Mouse (Mus musculus): Measurements from ENCODE around the gene Brd4.

The Brd4 gene

DNA sequence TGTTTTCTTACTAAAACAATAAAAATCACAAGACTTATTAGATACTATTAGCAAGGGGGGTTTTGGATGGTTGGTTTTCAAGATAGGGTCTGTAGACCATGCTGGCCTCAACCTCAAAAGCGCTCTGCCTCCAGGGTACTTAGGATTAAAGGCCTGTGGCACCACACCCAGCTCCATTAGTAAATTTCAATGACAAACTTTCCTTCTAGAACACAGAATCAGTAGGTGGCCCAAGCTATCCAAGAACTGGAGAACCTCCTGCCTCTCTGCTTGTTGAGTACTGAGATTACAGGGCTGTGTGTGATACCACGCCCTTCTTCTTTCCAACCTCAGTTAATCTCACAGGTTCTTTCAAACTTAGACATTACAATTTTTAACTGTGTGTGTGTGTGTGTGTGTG is 3.4 kb downstream of the Brd4 start:
- no peak for DNase-seq (ENCODE audit: extremely low spot score, low spot score)

DNA sequence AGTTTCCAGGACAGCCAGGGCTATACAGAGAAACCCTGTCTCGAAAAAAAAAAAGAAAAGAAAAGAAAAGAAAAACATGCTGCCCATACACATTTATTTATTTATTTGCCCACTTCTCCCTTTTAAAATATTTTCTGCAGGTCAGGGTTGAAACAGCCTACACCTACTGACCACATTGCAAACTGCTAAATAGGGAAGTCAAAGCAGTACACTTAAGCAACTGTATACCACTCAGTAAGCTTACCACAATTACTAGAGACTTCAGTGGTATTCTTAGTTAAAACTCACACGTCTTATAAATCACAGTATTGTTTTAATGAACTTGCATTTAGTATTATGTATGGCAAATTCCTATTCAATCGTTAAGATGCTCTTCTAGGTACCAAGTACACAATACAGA is 3.9 kb downstream of the Brd4 start:
- DNase-seq (ENCODE audit: extremely low spot score, low spot score): no peak

DNA sequence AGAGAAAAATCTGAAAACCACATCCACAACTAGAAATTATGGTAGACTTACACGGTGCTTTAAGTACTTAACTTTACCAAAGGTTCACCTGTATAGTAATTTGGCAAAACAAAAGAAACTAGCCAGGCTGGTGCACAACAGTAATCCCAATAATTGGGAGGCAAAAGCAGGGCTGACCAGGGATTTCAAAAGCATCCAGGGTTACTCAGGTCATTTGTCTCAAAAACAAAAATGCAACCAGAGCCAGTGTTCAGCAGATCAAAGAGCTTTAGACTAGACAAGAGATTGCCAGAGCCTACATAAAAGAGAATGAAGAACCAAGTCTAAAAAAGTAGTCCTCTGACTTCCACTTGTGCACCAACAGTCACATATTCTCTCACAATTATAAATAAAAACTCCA is 7.3 kb downstream of the Brd4 start:
- DNase-seq (ENCODE audit: extremely low spot score, low spot score): no peak

DNA sequence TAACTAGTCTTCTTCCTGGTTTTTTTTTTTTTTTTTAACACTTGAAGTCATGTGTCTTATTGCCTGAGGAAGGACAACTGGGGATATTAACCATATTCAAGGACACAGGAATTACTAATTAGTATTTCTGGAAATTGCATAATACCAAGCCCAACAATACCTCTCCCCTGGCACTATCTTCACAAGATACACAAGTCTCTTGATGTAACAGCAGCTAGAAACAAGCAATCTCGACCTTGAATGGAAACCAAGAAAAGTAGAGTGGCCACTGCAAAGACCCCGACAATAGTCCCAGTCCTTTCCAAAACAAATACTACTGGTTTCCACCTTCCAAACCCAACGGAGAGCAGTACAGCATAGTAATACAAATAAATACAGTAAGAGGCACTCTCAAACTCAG is 9.0 kb downstream of the Brd4 start:
- no peak for DNase-seq (ENCODE audit: extremely low spot score, low spot score)

DNA sequence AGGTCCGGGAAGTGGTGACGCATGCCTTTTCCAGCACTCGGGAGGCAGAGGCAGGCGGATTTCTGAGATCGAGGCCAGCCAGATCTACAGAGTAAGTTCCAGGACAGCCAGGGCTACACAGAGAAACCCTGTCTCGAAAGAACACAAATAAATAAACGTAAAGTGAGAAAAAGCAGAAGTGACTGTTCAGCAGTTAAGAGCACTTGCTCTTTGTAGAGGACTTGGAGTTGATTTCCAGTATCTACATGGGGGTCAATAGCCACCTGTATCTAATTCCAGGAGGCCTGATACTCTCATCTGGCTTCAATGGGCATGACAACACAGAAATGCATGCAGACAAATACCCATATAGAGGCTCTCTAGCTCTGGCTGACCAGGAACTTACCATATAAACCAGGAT is 15.4 kb downstream of the Brd4 start:
- DNase-seq (ENCODE audit: extremely low spot score, low spot score): no peak

DNA sequence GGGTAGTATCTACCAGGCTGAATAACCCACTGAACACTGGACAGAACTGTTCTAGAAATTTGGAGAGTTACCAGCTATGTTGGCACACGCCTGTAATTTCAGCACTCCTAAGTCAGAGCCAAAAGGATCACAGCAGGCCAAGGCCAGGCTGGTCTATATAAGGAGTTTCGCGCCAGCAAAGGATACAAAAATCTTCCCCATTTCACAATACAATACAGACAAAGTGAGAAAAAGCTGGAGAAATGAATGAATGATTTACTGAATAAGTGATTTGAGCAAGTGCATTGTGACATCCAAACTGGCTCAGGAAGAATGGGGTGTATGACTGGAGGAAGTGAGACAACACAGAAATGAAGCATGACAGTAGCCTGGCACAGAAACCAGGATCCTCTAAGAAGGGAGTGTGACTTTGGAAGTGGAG is 16.0 kb downstream of the Brd4 start:
- no peak for DNase-seq (ENCODE audit: extremely low spot score, low spot score)

DNA sequence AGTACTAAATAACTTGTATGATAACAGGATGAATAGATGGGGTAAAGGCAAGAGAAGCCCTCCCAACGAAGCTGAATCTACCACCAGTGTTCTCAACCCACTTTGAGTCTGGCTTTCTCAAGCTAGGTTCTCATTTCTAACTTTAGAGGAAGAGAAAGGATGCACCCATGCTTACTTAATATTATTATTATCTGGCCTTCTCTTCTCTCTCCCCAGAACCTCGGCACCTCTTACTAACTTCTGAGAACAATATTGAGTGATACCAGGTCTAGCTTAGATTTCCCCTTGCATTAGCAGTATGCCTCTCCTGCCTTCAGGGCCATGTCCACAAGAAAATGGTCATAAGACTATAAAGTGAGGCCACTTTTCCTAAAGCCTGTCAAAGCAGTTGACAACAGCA is 16.4 kb downstream of the Brd4 start:
- DNase-seq (ENCODE audit: extremely low spot score, low spot score): no peak

DNA sequence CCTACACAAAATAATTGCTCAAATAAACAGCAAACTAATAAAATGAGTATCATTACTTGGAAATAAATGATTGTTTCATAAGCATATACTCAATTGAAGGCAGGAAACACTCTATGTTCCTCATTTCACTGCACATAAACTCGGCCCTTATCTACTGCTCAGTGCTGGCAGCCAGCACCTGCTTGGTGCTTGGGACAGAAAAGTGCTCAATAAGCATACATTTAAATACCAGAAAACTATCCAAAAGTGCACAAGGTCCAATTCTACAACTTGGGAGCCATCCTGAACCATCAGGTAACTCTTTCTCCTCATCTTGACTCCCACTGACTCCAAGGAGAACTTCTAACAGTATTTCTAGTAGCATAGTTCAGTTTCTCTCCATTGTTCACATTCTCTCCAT is 16.9 kb downstream of the Brd4 start:
- no peak for DNase-seq (ENCODE audit: extremely low spot score, low spot score)

DNA sequence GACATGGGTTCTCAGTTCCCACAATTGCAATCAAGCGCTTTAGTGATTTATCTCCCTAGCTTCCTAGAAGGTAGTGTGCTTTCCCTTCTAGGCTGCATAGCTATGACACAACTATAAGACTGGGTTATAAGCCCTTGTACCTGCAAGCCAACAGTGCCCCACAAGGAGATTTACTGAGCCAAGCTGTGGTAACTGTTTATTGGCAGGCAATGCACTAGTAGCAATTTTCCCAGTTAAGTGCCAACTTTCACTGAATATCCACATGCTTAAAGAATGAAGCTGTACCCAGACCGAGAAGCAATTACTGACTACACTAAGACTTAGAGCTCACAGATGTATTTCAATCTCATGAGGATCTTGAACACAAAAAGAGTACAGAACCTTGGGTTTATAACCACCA is 20.9 kb downstream of the Brd4 start:
- no peak for DNase-seq (ENCODE audit: extremely low spot score, low spot score)

DNA sequence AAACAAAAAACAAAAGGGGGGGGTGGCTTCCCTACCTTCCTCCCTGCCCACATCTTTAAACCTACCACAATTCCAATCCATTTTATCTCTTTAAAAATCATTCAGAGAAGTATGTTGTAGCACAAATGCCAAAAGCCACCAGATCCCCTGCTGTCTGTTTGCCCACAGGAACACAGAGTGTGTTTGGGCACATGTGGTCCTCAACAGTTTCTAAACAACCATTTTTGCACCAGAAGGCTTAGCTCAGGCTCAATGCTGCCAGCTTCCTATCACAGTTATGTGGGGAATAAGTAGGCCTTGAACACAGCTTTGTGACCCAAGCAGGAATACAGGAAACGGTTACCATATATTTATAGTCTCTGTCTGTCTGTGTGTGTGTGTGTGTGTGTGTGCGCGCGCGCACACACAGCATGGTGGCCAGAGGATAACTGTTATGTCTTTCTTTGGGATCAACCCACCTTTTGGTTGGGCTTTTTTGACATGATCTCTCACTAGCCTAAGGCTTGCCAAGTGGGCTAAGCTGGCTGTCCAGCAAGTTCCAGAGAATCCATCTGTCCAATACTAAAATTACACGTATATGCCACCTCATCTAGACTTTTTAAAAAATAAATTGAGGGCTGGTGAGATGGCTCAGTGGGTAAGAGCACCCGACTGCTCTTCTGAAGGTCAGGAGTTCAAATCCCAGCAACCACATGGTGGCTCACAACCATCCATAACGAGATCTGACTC is 21.5 kb downstream of the Brd4 start:
- no peak for DNase-seq (ENCODE audit: extremely low spot score, low spot score)

DNA sequence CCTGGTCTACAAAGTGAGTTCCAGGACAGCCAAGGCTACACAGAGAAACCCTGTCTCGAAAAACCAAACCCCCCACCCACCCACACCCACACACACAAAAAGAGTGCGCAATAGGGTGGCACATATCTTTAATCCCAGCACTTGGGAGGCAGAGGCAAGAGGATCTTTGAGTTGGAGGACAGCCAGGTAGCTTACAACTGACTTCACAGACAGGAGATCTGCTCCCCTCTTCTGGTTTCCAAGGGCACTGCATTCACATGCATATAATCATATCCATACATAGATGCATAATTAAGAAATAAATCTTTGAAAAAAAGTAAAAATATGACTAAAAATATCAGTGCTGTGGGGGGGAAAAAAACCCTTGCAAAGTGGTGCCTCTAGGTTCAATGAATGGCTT is 25.7 kb downstream of the Brd4 start:
- no peak for DNase-seq (ENCODE audit: extremely low spot score, low spot score)

DNA sequence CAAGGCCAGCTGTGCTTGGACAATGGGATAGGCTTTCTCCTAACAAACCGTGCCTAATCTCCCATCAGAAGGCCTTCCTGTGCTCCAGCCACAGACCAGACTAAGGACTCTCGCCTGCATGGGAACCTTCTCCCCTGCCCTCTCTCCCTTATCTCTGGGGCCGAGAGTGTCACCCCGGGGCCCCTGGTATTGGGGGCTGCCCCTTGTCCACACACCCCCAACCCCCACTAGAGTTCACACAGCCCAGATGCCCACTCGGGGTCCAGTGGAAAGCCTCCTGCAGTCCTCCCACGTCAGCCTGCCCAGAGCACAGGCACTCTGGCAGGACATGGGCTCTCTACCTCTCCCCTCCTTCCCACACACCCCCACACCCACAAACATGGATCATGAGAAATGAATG is 26.6 kb downstream of the Brd4 start:
- DNase-seq (ENCODE audit: extremely low spot score, low spot score): no peak

DNA sequence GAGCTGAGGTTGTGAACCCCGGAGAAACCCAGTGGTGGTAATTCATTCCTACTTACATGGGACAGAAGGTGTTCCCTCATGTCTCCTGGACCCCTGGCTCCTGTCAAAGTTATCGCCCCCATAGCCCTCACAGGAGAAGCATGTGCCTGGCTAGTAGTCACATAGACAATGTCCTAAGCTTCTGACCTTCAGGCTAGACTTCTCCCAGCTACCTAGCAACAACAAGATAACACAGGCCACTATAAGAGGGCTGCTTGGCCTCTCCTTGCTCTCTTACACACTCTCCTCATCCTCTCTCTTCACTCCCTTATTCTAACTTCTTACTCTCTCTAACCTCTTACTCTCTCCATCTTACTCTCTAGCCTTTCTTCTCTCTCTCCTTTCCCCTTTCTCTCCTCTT is 27.1 kb downstream of the Brd4 start:
- DNase-seq (ENCODE audit: extremely low spot score, low spot score): no peak

DNA sequence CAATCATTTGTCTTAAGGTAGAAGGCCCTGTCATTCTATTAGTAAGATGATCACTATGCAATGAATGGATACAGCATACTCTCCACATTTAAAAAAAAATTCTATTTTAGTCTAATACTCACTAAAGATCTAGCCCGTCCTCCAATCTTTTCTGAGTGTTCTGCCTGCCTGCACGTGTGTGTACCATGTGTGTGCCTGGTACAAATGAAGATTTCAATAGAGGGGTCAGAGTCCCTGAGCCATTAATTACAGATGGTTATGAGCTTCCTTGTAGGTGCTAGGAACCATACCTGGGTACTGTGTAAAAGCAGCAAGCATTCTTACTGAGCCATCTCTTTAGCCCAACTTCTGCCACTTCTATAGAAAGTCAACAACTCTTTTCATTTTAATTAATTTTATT is 27.6 kb downstream of the Brd4 start:
- DNase-seq (ENCODE audit: extremely low spot score, low spot score): no peak

DNA sequence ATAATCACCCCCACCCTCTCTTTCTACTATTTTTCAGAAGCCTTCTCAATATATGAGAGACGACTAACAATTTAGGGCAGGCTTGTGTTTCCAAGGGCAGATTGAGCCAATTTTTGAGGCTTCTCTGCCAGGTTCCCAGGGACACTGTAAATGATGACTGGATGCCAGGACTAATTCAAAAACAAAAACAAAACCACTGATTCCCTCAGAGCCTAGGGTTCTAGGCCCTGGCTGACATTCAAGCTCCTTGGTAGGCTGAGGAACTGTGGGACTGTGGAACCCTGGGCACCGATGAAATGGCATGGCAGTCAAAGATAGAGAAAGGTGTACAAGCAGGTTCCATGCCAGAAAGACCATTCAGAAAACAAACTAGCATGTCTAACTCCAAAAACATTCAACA is 31.3 kb downstream of the Brd4 start:
- no peak for DNase-seq (ENCODE audit: extremely low spot score, low spot score)

DNA sequence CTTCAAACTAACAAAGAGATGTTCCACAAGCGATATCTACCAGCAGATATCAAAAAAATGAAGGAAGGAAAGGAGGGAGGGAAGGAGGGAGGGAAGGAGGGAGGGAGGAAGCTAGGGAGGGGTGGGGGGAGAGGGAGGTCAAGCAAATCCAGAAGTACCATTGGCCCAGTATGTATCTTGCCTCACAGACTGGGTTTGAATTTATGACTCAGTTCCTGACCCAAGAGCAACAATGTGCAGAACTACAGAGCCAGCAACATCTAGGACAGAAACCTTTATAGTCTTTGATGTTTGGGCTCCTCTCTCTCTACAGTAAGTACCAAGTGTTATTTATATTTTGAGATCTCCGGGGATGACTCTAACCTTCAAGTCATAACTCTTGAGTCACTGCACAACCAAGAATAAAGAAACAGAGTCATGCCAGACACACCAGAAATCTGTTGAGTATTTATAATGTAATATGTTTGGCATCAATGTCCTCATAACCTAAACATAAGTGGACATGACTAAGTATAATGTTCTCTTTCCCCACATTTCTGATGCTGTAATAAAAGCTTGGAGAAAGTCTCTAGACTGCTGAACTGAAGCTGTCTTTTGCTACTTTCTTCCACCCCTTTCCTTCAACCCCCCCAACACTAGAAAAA is 32.6 kb downstream of the Brd4 start:
- no peak for DNase-seq (ENCODE audit: extremely low spot score, low spot score)

DNA sequence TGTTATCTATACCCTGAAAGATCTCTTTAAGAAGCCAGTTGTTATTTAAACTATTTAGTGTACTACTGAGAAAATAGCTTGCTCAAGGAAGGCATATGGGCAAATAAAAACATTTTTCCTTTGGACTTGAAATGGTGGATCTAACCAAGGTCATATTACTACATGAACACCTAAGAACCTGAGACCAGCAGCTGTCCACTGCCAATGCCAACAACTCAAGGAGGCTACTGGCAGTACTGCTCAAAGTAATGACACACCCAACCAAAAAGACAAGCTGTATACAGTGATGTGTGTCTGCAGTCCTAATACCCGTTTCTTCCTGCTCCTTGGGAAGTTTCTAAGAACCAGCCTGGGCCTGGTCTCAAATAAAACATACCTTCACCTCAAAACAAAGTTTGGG is 34.5 kb downstream of the Brd4 start:
- no peak for DNase-seq (ENCODE audit: extremely low spot score, low spot score)

DNA sequence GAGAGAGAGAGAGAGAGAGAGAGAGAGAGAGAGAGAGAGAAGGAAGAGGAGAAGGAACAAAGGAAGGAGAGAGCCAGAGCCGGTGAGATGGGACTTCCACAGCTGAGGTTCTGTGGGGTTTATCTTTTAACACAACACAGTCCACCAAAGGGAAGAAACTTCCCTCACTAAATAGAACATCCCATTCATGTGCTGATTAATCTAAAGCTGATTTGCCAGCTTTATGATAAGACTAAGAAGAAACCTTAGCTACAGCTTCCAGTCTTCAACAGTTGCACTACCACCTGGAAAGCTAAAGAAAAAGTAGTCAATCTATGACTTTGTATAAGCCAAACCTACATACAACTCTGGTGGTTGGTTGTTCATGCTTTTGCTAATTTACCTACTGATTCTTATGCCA is 36.3 kb downstream of the Brd4 start:
- no peak for DNase-seq (ENCODE audit: extremely low spot score, low spot score)

DNA sequence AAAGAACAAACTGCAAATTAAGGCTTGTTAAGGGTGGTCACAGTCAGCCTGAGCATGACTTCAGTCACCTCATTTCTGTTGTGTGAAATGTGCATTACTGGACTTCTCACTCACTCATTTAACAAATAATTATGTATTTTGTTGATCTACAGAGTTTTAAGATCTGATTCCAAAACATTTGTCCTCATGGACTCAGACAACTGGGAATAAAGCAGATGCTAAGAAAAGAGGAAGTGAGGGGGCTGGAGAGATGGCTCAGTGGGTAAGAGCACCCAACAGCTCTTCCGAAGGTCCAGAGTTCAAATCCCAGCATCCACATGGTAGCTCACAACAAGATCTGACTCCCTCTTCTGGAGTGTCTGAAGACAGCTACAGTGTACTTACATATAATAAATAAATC is 36.9 kb downstream of the Brd4 start:
- no peak for DNase-seq (ENCODE audit: extremely low spot score, low spot score)

DNA sequence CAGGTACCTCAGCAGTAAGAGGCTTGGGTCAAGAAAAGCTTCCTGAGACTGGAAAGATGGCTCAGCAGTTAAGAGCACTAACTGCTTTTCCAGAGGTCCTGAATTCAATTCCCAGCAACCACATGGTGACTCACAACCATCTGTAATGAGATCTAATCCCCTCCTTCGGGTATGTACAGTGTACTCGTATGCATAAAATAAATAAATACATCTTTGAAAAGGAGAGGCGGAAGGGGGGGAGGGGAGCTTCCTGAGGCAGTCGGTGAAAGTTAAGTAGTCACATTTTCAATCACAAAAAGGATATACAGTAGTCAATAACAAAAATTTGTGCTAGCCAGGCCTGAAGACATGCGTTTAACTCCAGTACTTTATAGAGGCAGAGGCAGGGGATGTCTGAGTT is 38.4 kb downstream of the Brd4 start:
- DNase-seq (ENCODE audit: extremely low spot score, low spot score): no peak

DNA sequence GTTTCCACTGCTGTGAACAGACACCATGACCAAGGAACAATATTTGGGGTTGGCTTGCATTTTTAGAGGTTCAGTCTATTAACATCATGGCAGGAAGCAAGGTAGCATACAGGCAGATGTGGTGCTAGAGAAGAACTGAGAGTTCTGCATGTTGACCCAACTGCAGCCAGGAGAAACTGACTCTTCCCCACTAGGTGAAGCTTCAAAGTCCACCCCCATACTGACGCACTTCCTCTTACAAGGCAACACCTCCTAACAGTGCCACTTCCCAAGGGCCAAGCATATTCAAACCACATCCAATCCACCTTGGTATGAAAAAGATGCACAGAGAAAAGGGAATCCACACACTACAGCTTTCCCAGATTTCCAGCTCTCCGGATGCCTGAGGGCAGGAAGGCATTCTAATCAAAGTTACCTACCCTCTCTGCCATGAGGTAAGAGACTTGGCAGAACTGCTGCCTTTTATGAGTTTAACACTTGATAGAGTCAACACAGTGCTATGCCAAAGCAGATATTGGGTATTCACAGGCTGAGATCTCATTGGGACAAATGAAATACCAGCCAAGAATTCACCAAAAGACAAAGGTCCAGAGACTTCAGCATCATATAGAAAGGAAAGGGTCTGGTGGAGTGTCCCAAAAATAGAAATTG is 43.5 kb downstream of the Brd4 start:
- no peak for DNase-seq (ENCODE audit: extremely low spot score, low spot score)

DNA sequence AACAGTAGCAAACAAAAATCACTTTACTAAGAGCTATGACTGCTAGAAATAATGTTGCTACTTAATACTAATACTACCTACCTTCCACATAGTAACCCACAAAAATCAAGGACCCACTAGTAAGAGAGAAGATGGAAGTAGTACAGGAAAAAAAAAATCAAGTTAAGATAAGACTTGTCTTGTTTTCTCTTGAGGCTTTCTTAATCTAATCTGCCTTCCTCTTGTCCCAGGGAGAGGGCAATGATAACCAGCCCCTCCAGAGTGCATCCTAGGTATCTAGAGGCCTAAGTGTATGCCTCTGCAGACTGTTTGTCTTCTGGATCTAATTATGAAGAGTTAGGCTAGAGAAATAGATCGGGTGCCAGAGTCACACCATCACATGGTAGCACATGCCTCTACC is 45.9 kb downstream of the Brd4 start:
- no peak for DNase-seq (ENCODE audit: extremely low spot score, low spot score)

All from neural tube, embryonic 10.5 days (tissue).